Mouse (Mus musculus): ENCODE measurements around the gene Slc17a7. TPM values are rescaled to one million over a fixed set of nuclear protein-coding genes. Genes with fewer than 3 reads are reported as not detected.

Slc17a7 gene
- polyA plus RNA-seq, 1 experiment from 2014 or later: 0.78 TPM

DNA sequence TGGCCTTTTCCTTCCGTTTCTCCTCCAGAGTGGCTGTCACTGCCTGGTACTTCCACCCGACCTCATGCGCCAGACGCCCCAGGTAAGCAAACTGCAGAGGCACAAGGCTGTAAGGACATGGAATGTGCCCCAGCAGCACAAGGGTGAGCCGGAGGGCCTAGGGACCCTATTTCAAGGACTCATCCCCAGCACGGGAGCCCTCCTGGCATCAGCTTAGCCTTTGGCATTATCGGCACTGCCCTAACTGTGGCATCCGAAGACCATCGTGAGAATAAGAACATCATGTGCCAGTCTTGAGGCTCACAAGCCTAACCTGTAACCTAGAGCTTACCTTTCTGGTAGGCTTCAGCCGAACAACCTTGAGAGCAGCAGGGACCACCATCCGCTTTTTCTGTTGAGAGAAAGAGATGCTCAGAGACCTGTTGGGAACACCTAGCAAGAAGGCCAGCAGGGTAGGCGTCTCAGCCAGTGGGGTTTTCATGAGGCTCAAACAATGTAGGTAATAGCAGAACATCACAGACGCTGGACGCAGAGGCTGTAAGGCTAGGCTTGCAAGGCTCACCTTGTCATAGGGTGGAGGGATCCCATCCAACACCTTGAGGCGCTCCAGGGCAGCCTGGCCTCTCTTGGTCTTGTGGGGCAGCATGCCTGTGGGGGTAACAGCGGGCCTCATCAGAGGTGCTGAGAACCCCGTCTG lies 37.5 kb upstream of the Slc17a7 start:
- Histone ChIP-seq H3K4me3 (peak overlapping the region; percentile 69), H3K4me1 (replicated peaks) (peaks cover 62% of the 10 kb centered on the region)
- WGBS: 77% methylated on average over 17 of the region's 17 CpGs

GRCm38 (mm10) chr7:45126844-45127699 lies 36.7 kb upstream of the Slc17a7 start:
- H3K9ac ChIP-seq: peak overlapping the region; percentile 97
- H3K27me3 ChIP-seq: no peaks in the 10 kb centered on the region
- H3K4me1 ChIP-seq (replicated peaks): peaks cover 55% of the 10 kb centered on the region
- H3K9me3 ChIP-seq: no peaks in the 10 kb centered on the region
- H3K4me3 ChIP-seq: peak overlapping the region; percentile 69
- 48% methylated on average over 21 of the region's 21 CpGs for WGBS
- peak overlapping the region; percentile 90 for H3K4me2 ChIP-seq
- peaks cover 39% of the 10 kb centered on the region for H3K36me3 ChIP-seq
- no peak for ATAC-seq (ENCODE audit: low read depth)
- H3K27ac ChIP-seq (replicated peaks): peak overlapping the region; percentile 91

More for the DNA sequence above, 37.5 kb upstream of the Slc17a7 start:
- Histone ChIP-seq H3K27me3 (no peaks in the 10 kb centered on the region), H3K4me2 (peak overlapping the region; percentile 90), H3K36me3 (peaks cover 47% of the 10 kb centered on the region), H3K27ac (replicated peaks) (peak overlapping the region; percentile 91), H3K9ac (peak overlapping the region; percentile 97), H3K9me3 (no peaks in the 10 kb centered on the region)
- ATAC-seq (ENCODE audit: low read depth): no peak

DNA sequence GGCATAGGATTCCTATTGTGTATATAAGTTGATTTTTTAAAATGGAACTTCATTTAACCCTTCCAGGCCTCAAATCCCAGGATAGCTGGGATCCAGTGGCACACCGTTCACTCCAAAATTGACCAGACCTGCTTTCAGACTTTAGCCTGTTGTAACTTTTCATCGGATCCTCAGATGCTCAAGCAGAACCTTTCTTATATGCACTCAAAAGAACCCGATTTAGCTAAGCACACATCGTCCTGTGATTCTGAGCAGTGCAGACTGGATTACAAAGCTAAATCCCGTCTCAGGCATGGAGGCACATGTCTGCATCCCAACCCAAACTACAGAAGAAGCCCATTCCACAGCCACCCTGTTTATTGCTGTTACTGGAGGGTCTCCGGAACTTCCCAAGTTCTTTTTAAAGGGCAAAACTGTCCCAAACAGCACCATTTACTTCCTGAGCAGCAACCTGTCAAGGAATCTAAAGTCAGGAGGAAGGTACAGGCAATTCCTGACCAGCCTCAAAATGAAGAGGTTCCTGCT lies 36.0 kb upstream of the Slc17a7 start:
- 2% methylated on average over 6 of the region's 6 CpGs for WGBS
- Histone ChIP-seq H3K4me3 (peak overlapping the region; percentile 69), H3K9me3 (no peaks in the 10 kb centered on the region), H3K4me1 (replicated peaks) (peaks cover 49% of the 10 kb centered on the region), H3K27ac (replicated peaks) (peak overlapping the region; percentile 91), H3K36me3 (peaks cover 32% of the 10 kb centered on the region), H3K9ac (peak overlapping the region; percentile 97), H3K27me3 (no peaks in the 10 kb centered on the region), H3K4me2 (peak overlapping the region; percentile 90)
- no peak for ATAC-seq (ENCODE audit: low read depth)

- Histone ChIP-seq H3K27ac (replicated peaks) (peak within 1 kb of the TSS; percentile 96), H3K9ac (peak within 1 kb of the TSS; percentile 97), H3K4me1 (replicated peaks) (peaks cover 42% of the 10 kb centered on the region), H3K4me3 (peak within 1 kb of the TSS; percentile 69), H3K27me3 (no peaks in the 10 kb centered on the region), H3K9me3 (no peaks in the 10 kb centered on the region), H3K36me3 (peaks cover 28% of the 10 kb centered on the region), H3K4me2 (peak within 1 kb of the TSS; percentile 90)
- ATAC-seq (ENCODE audit: low read depth): peak; percentile 91
- WGBS: under 1% methylated on average over 48 of the region's 48 CpGs
Measured at GRCm38 (mm10) chr7:45128624-45129246, 35.0 kb upstream of the Slc17a7 start, which contains the start of gene Rpl13a. Gene Rpl13a (minus strand): TSS chr7:45128761.

- peak overlapping the region; percentile 59 for H3K4me2 ChIP-seq
- peak overlapping the region; percentile 51 for H3K4me3 ChIP-seq
- peaks cover 42% of the 10 kb centered on the region for H3K4me1 ChIP-seq (replicated peaks)
- no peaks in the 10 kb centered on the region for H3K9me3 ChIP-seq
- peak overlapping the region; percentile 96 for H3K27ac ChIP-seq (replicated peaks)
- peak overlapping the region; percentile 73 for H3K9ac ChIP-seq
- H3K36me3 ChIP-seq: peaks cover 28% of the 10 kb centered on the region
- H3K27me3 ChIP-seq: peaks cover under 1% of the 10 kb centered on the region; the same call in 1 of the 2 replicates
- under 1% methylated on average over 17 of the region's 17 CpGs for WGBS
- no peak for ATAC-seq (ENCODE audit: low read depth)
Measured at GRCm38 (mm10) chr7:45129318-45129717, 34.4 kb upstream of the Slc17a7 start.

- Histone ChIP-seq H3K4me1 (replicated peaks) (peaks cover 41% of the 10 kb centered on the region), H3K36me3 (peaks cover 25% of the 10 kb centered on the region), H3K9ac (peak overlapping the region; percentile 73), H3K27ac (replicated peaks) (peak overlapping the region; percentile 96; the same call in 1 of the 2 replicates), H3K27me3 (peaks cover 7% of the 10 kb centered on the region; the same call in 1 of the 2 replicates), H3K9me3 (no peaks in the 10 kb centered on the region), H3K4me2 (peak overlapping the region; percentile 59), H3K4me3 (peak overlapping the region; percentile 51)
- 48% methylated on average over 15 of the region's 15 CpGs for WGBS
- ATAC-seq (ENCODE audit: low read depth): no peak
Measured at GRCm38 (mm10) chr7:45129776-45130512, 33.8 kb upstream of the Slc17a7 start.

DNA sequence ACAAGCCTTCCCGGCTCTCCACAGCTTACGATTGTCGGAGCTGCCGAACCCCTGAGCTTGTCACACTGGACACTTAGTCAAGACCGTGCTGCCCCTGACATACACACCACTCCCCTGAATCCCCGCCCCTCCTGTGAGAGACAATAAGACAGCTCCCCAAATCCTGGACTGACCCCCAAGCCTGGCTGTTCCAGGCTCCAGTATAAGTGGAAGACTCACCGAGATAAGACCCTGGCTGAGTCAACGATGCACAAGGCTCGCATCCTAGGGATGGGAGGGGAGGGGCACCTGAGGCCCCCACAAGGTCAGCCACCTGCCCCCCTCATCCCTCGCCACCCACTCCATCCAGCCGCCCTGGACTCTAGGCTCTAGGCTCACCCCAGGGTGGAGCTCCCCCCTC lies 31.9 kb upstream of the Slc17a7 start:
- H3K27me3 ChIP-seq: peaks cover 17% of the 10 kb centered on the region; the same call in 1 of the 2 replicates
- no peak overlapping the region for H3K27ac ChIP-seq (replicated peaks)
- H3K9me3 ChIP-seq: no peaks in the 10 kb centered on the region
- H3K36me3 ChIP-seq: peaks cover 6% of the 10 kb centered on the region
- H3K4me2 ChIP-seq: no peak overlapping the region
- no peak for ATAC-seq (ENCODE audit: low read depth)
- H3K9ac ChIP-seq: no peak overlapping the region
- WGBS: 81% methylated on average over 11 of the region's 11 CpGs
- H3K4me3 ChIP-seq: no peak overlapping the region
- peaks cover 33% of the 10 kb centered on the region for H3K4me1 ChIP-seq (replicated peaks)

DNA sequence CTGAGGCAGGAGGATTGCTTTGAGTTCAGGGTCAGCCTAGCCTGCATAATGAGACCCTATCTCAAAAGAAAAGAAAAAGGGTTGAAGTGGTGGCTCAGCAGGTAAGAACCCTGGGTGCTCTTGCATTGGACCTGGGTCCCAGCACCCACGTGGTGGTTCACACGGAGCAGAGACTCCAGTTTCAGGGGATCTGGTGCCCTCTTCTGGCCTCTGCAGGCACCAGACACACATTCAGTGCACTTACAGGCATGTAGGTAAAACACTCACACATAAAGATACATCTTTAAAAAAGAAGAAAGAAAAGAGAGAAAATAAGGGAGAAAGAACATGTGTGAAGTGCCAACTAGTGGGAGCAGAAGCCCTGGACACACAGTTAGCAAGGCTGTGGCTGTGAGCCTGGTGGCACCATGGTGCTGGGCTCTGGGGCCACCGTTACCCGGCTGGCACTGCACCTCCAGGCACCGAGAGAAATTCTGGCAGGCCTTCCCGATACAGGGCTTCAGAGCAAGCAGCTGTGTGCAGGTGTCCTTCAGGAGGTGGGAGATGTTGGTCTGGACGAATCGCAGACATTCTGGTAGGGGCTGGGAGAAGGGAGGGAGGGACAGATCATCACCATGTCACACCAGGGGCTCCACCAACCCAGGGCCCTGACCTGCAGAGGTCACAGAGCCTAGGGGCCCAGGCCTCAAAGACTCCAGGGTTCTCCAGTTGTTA lies 30.1 kb upstream of the Slc17a7 start:
- Histone ChIP-seq H3K27ac (replicated peaks) (no peak overlapping the region), H3K36me3 (no peaks in the 10 kb centered on the region), H3K4me3 (no peak overlapping the region), H3K9me3 (no peaks in the 10 kb centered on the region), H3K4me2 (no peak overlapping the region), H3K27me3 (peaks cover 31% of the 10 kb centered on the region), H3K4me1 (replicated peaks) (peaks cover 22% of the 10 kb centered on the region), H3K9ac (no peak overlapping the region)
- ATAC-seq (ENCODE audit: low read depth): no peak
- 75% methylated on average over 8 of the region's 8 CpGs for WGBS

- peaks cover 19% of the 10 kb centered on the region for H3K4me1 ChIP-seq (replicated peaks)
- no peak for ATAC-seq (ENCODE audit: low read depth)
- no peak overlapping the region for H3K27ac ChIP-seq (replicated peaks)
- no peaks in the 10 kb centered on the region for H3K9me3 ChIP-seq
- H3K4me2 ChIP-seq: no peak overlapping the region
- no peak overlapping the region for H3K4me3 ChIP-seq
- H3K9ac ChIP-seq: no peak overlapping the region
- peaks cover 31% of the 10 kb centered on the region for H3K27me3 ChIP-seq
- H3K36me3 ChIP-seq: no peaks in the 10 kb centered on the region
- 8% methylated on average over 12 of the region's 12 CpGs for WGBS
Measured at GRCm38 (mm10) chr7:45134544-45135026, 29.2 kb upstream of the Slc17a7 start.

DNA sequence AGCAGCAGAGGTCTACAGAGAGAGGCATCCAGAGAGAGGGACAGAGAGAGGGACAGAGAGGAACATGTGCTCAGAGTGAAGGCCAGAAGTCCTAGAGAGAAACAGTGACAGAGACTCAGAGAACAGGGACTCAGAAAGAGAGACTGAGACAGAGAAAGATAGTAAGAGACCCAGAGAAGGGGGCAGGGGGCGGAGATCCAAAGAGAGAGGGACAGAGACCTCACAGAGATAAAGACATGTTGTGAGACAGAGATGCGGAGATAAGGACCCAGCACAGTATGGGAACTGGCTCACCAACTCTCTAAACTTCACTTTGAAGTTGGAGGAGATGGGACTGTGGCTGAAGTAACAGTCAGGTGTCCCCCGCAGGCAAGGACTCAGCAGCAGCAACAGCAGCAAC lies 28.4 kb upstream of the Slc17a7 start:
- WGBS: 82% methylated on average over 3 of the region's 3 CpGs
- Histone ChIP-seq H3K9me3 (no peaks in the 10 kb centered on the region), H3K4me1 (replicated peaks) (peaks cover 15% of the 10 kb centered on the region; the same call in 1 of the 2 replicates), H3K4me3 (no peak overlapping the region), H3K4me2 (peak overlapping the region; percentile 68), H3K27ac (replicated peaks) (no peak overlapping the region), H3K36me3 (no peaks in the 10 kb centered on the region), H3K9ac (peak overlapping the region; percentile 69; the same call in 1 of the 2 replicates), H3K27me3 (peaks cover 31% of the 10 kb centered on the region)
- no peak for ATAC-seq (ENCODE audit: low read depth)

Data from neural tube, embryonic 13.5 days (tissue).